Mouse (Mus musculus): ENCODE data around the gene Agap1. TPM values are rescaled to one million over a fixed set of nuclear protein-coding genes. Genes with fewer than 3 reads are reported as not detected.

Agap1 gene
- 10 to 100 TPM; 56.1 to 57.2 TPM for total RNA-seq (2023)

GRCm38 (mm10) chr1:89454196-89455123 is at the start of gene Agap1:
TSS of gene Agap1 (plus strand) at chr1:89454806.

GRCm38 (mm10) chr1:89931120-89931519 is 476.5 kb downstream of the Agap1 start, which contains the start of gene Gbx2:
TSS of gene Gbx2 (minus strand) at chr1:89931179.

Measured in neutrophil, adult 83 days (primary cell).